Mouse (Mus musculus) cerebellum, adult 8-10 months (tissue): Measurements from ENCODE around the gene Nr2e1.

Source experiments
- DNase-seq: peaks from one replicate; pipeline ENCODE4 v3.0.0; 2022

Gene Nr2e1

DNA sequence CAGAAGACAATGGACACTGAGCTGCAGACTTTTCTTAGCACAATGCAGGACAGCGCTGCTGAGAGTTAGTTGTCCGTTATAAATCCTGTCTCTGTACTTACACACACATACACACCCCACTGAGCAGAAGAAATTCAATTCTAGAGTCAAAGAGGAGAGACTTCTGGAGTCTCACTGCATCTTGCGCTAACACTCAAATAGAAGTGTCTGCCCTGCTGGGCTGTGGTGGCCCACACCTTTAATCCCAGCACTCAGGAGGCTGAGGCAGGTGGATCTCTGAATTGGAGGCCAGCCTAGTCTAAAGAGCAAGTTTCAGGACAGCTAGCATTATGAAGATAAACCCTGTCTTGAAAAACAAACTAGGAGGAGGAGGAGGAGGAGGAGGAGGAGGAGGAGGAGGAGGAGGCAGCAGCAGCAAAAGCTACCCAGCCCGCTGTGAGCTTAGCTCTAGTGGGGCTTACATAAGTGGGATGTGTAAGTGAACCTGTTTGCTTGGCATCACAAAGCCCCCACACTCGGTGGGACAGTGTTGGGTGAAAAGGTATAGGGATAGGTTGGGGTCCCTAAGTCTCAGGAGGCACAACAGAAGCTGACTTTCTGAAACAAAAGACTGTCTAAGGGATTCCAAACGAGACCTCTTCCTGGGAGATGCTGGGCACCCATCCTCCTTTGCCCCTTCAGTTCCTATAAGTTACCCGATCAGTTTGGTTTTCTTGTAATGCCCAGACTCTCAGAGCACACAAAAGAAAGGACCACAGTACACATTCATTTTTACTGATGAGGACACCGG is 4.7 kb upstream of the Nr2e1 start:
- no peak for DNase-seq

DNA sequence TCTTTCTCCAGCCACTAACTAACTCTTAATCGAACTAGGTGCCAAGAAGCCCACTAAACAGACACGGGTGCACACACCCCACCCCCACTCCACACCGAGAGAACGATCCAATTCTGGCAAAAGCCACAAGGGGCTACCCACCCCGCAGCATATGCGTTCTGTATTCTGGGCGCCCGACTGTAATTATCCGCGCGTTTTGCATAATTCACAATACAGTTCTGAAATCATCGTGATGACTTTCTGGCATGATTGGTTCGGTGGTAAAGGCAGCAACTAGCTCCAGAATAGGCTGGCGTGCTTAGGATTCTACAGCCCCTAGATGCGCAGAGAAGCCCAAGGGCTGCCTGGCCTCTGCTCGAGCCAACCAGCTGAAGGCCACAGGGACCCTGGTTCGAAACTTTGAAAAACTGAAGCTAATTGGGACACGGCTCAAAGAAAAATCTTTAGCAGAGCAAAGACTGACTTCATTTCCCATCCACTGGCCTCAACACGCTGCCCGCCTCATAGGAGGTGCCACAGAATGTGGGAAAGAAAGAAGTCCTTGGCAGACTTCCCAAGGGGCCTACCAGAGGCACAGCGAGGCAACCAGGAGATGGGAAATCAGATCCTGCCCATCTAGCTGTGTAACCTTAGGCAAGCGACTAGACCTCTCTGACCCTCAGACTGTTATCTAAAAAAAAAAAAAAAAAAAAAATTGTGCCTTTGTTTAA is 2.3 kb upstream of the Nr2e1 start:
- no peak for DNase-seq

DNA sequence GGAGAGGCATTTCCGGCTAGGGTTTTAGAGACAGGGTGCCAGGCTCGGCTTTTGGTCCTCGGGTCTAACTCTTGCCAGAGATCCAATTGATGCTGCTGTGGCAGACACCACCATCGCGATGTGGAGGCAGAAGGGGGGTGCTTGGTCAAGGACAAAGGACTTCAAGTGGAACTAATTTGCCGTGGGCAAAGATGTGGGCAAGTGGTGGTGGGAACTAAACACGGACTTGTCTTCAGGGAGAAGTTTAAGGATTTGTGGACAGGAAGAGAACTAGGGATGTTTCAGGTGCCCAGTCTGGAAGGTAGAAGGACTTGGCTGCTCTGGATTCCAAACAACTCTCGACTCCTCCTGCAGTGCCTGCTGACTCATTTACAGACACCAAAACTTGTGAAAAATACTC is 1.7 kb upstream of the Nr2e1 start:
- DNase-seq: no peak

DNA sequence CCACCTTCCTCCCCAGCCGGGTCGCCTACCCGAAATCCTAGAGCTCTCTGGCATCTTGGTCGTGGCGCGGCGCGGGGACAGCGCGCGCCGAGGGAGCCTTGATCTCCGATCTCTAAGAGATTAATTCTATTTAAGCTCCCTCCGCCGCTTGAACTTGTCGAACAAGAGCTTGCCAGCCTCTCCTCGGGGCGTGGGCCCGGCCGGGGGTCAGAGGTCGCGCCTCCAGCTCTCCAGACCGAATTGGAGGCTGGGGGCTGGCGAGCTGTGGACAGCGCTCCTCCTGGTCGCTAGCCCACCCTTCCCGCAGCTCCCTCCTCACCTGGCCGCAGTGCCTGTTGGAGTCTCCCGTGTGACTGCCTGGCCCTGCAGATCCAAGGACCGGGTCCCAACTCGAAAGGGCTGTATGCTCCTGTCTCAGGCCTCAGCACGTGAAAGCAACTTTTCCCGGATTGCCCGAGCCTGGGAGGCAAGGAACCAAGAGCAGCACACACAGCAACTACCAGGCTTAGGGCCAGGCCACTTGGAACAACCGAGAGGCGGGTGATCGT is 1.1 kb upstream of the Nr2e1 start:
- DNase-seq: no peak

DNA sequence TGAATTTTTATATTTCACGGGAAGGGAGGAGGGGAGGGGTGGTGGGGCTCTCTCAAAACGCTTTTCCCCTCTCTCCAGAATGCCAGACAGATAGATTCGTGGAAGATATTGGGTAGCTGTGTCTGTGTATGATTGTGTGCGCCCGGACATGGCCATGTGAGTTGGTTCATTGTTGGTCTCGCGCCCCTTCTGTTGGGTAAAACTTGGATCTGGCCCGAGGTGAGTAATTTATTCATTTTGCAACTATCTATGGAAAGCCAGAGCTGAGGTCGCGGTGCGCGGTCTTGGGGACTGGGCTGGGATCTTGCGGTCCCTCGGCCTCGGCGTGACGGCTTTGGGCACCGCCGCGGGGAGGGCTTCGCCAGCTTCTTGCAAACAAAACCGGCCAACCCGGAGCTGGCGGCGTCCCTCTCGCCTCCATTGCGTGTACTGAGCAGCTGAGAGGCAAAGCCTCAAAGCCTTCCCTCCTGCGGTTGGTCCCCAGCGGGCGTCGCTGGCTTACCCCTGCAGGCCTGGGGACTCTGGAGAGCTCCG is 537 bp upstream of the Nr2e1 start:
- DNase-seq: no peak

DNA sequence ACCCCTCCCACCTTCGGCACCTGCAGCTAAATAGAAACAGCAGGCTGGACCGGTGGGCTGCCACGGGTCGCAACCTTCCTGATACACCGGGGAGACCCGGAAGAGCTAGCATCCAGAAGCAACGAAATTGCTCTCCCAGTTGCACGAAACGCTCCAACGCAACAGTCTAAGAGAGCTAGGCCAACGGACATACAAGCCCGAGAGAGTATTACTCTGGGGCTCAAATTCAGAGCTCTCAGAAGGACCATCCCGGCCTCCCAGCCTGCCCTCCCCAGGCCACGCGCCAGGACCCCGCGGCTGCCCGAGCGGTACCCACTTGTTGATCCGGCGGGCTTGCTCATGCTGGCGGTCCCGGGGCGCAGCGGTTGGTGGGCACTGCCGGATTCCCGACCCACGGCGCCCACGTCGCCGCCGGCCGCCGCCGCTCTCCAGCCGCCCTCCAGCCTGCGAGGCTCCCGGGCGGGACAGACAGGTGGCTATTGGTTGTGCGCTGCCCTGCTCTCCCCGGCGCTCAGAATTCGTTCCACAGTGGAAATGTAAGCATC is 794 bp downstream of the Nr2e1 start:
- DNase-seq: no peak

DNA sequence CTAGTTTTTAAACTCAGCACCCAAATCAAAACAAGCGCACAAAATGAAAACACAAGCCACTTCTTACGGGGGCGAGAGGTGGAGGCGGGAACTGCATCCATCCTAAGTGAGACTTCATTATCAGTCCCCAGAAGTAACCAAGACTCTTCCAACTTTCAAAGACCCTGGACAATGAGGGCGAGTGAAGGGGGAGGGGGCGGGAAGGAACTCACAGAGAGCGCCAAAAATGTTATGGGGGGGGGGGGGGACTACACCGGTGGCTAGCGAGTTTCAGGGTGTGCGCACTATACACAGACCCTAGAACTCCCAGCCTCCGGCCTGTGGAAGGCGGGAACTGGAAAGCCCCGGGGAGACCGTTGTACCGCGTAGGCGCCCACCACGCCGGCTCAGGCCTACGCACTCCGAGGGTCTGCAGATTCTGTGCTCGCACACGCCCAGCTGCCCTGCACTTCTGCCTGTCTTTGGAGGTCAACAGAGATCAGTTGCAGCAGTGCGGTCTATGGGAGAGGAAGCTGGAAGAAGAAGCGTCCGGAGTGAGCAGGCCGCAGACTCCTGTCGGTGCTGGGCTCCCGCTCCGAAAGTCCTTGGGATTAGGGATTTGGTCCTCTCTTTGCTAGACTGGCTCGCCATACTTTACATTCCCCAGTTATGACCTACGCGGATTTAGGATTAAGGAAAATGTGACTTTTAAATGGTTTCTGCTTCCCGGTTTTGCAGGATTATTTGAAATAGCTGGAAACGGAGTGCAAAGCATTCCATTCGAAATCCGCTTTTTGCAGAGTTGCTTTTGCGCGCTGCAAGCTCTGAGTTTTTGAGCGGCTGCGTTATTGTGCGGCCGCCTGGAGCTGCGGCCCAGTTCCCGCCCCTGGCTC is 1.5 kb downstream of the Nr2e1 start:
- no peak for DNase-seq

DNA sequence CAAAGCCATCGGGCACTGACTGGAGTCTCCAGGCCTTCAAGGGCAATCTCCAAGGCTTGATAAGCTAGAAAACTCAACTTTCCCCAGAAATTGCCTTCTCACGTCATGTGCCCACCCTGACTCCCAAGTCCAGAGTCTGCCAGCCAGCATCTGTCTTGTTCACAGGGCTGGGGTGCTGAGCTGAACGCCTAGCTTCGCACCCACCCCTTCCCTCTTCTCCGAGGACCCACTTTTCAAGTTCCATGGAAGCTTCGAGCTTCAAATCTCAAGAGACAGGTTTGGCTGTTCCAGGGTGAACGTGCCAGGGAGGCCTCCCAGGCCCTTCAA is 2.5 kb downstream of the Nr2e1 start:
- no peak for DNase-seq

DNA sequence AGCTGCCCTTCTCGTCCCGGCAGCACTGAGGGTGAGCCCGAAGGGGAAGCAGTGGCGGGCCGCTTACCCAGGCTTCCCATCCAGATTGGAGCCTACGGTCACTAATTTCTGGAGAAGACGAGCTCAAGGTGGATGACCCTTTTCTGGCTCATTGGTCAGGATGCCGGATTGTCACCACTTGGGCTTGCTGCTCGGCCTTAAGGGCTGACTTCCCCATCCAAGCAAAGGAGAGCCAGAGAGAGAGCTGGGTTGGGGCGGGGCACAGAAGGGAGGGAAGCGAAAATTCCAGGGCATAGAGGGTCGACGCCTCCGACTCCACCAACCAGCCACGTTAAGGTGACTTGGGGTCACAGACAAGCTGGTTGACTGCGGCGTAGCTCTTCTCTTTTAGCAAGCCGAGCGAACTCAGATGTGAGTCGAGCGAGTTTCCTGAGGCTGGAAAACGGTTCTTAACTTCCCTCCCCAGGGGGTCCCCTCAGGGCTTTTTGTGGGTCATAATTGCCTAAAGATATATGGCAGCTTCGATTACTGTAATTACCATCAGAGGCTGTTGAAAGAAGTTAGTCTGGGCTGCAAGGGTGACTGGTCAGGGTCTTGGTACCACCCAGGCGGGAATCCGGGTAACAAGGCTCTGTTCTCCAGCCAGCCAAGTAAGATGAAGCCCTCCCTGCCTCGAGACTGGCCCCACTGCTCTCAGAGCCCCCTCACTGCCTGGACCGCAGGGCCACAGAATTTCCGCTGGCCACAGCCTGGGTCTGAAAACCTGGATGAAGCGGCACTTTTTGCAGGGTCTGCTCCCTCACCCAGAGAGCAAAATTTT is 3.1 kb downstream of the Nr2e1 start:
- DNase-seq: no peak

DNA sequence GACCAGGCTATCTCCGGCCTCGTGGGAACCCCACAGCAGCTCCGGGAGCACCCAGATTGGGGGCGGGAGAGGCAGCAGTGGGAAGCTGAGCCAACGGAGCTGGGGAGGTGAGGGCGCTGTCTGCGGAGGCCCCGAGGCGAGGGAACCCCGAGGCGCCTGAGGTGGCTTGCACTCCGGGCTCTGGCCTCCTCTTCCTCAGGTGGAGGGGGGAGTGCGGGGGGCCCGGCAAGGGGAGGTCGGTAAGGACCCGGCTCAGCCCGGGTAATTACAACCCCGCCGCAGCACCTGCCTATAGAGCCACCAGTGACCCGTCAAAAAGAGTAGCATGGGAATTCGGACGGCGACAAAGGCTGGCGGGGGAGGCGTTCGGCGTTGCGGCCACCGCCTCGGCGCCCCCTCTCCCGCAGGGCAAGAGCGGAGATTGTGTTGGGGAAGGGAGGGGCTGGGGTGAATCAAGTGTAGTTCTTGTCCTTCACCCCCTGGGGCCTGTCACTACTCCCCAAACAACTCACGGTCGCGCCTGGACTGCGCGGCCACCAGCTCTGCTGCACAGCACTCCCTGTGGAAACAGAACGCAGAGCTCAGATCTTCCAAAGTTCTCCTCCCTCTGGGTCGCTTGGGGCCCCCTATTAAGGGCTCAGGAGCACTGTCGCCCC is 3.8 kb downstream of the Nr2e1 start:
- no peak for DNase-seq

DNA sequence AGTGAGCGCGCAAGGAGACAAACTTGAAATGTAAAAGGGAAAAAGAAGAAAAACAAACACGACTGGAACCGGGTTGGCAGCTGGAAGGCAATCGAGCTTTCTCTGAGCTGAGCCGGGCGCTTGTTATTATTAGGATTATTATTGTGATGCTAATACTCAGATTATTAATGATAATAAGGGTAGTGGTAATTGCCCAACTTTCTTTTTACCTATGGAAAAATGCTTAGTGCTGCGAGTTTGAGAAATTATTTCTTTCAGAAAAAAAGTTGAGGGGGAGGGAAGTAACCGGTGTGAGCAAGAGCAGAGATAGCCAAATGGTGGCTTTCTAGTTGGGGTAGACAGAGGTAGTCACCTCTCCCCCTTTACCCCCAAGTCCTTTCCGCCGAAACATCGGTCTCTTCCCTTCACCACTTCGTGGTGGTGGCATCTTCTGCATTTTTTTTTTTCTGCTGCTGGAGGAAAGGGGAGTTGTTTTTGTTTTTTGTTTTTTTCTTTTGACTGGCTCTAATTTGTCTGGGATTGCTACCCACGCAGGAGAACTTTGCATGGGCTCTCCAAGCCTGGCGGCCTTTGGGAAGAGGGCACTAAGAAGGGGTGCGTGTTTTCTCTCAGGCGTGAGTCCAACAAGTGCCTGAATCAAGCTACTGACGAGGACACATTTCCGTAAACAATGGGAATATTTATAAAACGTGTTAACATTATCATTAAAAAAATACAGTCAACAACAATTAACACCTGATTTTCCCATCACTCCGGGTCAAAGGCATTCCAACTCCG is 4.5 kb downstream of the Nr2e1 start:
- no peak for DNase-seq

DNA sequence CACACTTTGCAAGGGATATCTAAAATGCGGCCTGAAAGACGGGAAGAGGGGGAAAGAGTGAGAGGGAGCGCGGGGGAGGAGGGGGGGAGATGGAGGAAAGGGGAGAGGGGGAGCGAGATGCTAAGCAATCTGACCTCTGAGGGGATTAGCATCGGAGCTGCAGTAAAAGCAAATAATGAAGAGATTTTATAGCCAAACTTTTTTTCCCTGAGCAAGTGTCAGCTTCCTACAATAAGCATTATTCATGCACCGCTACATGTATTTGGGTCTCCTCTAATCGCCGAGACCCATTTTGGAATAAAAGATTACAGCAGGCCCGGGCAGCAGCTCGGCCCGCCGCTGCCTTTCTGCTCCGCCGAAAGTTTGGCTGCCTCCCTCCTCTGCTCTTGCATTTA is 5.2 kb downstream of the Nr2e1 start:
- no peak for DNase-seq

DNA sequence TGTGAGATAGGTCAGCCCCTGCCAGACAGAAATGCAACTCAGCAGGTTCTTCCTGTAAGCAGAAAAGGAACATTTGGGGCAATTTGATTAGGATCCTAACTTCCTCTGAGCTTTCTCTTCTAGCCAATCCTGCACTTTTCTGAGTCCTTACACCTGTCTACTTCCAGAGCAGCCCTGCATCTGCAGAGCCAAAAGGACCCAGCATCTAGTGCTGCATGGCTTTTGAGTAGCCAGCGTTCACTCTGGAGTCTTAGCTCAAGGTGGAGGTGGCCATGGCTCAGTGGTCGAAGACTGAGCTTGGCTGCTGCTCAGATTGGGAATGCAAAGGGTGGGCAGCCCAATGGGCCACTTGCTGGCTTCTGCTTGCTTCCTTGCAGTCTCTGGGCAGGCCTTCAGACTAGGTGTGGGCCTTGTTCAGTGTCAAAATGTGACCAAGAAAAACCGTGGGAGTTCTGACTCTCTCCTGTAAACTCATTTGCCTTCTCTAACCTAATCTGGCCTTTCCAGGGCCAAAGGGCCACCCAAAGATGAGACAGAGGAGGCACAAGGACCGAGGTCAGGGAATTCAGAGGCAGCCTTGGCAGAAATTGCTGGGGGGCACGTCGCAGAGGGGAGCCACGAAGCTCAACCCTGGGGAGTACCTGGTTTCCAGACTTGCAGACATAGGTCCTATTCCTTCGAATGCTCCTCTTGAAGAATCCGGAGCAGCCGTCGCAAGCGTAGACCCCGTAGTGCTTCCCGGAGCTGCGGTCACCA is 5.7 kb downstream of the Nr2e1 start:
- DNase-seq: no peak

DNA sequence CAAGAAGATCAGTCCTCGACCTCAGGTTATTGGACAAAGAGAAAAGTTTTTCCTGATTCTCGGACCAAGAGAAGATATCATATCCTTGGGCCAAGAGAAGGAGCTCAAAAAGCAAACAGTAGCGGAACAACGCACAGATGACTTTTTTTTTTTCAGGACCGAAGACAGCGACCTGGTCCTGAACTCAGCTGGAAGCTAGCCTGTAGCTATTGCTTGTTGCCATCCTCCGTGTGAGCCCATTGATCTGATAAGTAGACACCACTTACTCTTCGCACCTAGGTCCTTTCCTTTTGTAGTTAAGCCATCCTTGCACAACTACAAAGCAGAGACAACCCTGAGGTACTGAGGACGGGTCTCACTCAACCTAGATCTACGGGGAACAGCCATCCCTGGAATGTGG is 8.8 kb downstream of the Nr2e1 start:
- DNase-seq: no peak

DNA sequence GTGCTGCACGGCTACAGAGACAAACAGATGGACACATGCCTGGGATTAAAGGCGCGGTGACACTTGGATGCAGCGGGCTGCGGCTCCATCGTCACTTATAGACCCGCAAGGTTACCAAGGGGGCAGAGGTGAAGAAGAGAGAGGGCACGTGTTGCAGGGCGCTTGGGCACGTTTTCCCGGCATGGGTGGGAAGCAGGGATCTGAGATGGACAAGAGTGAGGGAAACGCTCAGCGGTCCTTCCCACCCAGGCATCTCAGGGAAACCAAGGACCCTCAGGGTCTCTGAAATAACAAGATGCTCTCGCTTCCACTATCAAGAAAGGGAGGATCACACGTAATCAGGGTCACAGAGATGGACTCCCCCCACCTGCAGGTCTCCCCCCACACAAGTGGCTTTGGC is 10.5 kb downstream of the Nr2e1 start:
- DNase-seq: no peak

DNA sequence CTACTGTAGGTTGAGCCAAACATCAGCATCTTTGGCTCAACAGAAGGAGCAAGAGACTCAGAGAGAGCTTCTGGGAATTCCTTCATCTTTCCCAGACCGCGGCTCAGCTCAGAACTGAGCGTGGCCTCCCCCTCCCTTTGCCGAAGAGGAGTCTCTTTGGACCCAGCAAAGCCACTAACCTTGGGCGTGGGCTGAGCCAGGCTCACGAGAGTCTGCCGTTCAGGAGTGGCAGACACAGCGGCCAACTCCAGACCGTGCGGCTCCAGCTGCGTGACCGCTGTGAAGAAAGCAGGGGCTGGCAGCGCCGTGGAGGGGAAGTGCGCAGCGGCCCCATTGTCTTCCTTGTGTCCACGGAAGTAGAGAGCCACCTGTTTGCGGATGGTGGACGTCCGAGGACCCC is 10.9 kb downstream of the Nr2e1 start:
- no peak for DNase-seq

DNA sequence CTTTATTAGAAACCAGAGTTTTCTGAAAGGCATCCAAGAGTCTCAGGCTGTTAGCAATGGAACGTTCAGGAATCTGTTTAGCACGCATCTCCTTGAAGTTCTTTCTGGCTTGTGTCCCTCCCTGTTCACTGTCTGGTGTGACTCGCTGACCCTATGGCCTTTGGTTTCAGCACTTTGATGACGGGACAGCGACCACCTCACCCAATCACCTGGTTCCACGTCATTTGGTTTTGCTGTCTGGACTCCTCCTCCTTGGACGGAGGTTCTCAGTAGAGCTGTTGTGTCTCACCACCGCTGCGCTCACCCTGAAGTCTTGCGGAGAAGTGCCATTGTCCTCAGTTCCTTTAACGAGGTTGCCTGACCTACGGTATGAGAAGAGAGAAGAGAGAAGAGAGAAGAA is 21.2 kb downstream of the Nr2e1 start:
- no peak for DNase-seq

DNA sequence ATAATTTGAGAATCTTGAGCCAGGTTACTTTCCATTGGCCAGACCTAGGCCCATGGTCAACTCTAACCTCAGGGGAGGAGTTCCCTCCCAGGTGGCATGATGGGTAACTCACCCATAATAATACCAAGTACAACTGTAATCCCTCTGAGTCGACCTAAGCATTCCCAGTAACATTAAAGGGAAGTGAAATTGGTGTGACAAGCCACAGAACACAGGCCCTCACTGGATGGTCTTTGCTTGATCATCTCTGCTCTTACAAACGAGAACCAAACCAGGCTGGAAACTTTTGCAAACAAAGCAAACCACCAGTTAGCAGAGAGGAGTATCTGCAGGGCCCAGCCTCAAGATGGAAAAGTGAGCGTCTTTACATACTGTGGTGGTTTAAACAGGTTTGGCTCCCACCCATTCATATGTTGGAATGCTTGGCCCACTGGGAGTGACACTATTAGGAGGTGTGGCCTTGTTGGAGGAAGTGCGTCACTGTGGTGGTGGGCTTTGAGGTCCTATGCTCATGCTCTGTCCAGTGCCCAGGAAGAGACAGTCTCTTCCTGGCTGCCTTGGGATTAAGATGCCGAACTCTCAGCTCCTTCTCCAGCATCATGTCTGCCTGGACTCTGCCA is 23.7 kb downstream of the Nr2e1 start:
- no peak for DNase-seq

DNA sequence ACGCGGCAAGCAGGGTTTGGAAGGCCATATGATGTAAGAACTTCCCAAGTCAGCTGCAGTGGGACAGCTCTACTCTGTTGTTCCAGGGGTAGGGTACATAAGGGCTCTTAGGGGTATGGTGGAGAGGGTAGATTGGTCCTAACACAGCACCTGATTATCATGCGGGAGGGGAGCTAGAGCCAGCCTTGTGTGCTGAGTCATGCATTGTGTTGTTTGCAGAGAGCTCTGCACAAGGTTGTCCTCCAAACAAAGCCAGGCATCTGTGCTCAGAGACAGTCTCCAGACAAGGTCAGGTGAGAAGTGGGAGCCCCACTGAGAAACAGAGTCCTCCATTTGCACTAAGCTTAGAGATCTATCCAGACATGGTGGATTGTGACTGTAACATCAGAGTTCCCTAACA is 36.9 kb downstream of the Nr2e1 start:
- no peak for DNase-seq
